Mouse (Mus musculus) E14TG2a.4 (cell line): ENCODE data around the gene Tmem216.

Experiments used
- CTCF ChIP-seq: conservative IDR thresholded peaks from 2 replicates; pipeline ENCODE4 v1.5.1; 2014; ENCODE audit warnings: low read length
- NANOG ChIP-seq: IDR thresholded peaks from 2 replicates; pipeline ENCODE4 v1.6.1; 2014; ENCODE audit warnings: borderline replicate concordance, low read length, mixed read lengths
- POU5F1 ChIP-seq: IDR thresholded peaks from 2 replicates; pipeline ENCODE4 v1.6.1; 2014; ENCODE audit warnings: low read length, borderline replicate concordance

DNA sequence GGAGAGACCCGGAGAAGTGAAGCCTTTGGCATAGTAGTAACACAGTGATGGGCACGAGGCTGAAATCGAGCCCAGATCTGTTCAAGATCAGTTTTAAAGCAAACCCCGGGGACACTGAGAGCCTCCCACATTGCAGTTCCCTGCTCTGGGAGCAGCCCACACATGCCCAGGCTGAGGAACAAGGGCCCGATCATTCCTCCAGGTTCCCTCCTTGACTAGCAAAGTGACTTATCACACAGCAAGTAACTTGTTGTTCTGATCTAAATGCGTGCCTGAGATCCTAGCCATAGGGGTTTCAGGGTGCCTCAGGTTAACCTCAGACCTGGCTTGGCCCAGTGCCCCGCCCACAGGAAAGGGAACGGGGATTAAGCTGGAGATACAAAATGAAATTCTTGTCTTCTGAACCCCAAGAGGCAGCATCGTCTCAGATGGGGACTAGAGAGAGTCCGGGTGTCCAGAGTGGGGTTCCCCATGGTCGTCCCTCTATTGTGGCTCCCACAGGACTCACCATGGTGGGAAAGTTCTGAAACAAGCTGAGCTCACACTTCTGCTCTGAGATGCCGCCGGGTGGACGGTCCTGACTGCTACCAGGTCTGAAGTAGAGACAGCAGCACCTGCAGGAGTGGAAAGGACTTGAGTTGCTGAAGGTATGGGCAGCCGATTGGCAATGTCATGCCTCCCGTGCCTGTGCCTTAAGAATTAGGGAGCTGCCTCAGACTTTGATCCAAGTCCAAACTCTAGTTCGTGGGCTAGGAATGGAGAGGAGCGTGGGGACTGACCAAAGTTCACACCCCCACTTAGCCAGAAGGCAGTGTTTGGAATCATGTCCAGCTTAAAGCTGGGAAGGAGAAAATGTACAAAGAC is 47.9 kb upstream of the Tmem216 start:
- no peak for TF ChIP-seq CTCF
- TF ChIP-seq NANOG: no peak
- no peak for TF ChIP-seq POU5F1
